Mouse (Mus musculus) embryonic facial prominence, embryonic 14.5 days (tissue): ENCODE data around the gene Bpifb5. TPM values are rescaled to one million over a fixed set of nuclear protein-coding genes. Genes with fewer than 3 reads are reported as not detected.
"Not testable (repeated sequence)": the region's sequence is repeated elsewhere in the genome, so short reads cannot be mapped to it uniquely, and the experiment has no call there.

Experiments used
- ATAC-seq: fragments of 200-750 bp; cut with Nextera tagmentation; 2 replicates; pipeline ENCODE4 v1.8.0; 2017; ENCODE audit warnings: low read depth, moderate number of reproducible peaks, moderate TSS enrichment
- DNase-seq: peaks from one replicate; pipeline ENCODE4 v3.0.0-alpha.2; 2015; ENCODE audit warnings: low spot score
- H3K27ac ChIP-seq: fragments of 300-500 bp; sonication (generic); replicated peaks from 2 replicates; pipeline ENCODE4 v1.5.1; 2014; ENCODE audit warnings: low read depth, mild to moderate bottlenecking, low read length, moderate library complexity
- H3K27me3 ChIP-seq: fragments of 300-500 bp; sonication (generic); replicated peaks from 2 replicates; pipeline ENCODE4 v1.6.1; 2014; ENCODE audit warnings: low read length; ENCODE audit not compliant: control insufficient read depth, insufficient read depth
- H3K36me3 ChIP-seq: fragments of 300-500 bp; sonication (generic); 2 replicates; pipeline ENCODE4 v1.6.1; 2014; ENCODE audit warnings: low read length, mixed read lengths; ENCODE audit not compliant: control insufficient read depth, insufficient read depth
- H3K4me1 ChIP-seq: fragments of 300-500 bp; sonication (generic); 2 replicates; pipeline ENCODE4 v1.6.1; 2014; ENCODE audit warnings: antibody characterized with exemption, low read length; ENCODE audit not compliant: control insufficient read depth, insufficient read depth
- H3K4me2 ChIP-seq: fragments of 300-500 bp; sonication (generic); 2 replicates; pipeline ENCODE4 v1.6.1; 2014; ENCODE audit warnings: low read depth, mild to moderate bottlenecking, low read length, moderate library complexity, mixed read lengths
- H3K4me3 ChIP-seq: fragments of 300-500 bp; sonication (generic); 2 replicates; pipeline ENCODE4 v1.5.1; 2014; ENCODE audit warnings: low read depth, mild to moderate bottlenecking, low read length
- H3K9ac ChIP-seq: fragments of 300-500 bp; sonication (generic); 2 replicates; pipeline ENCODE4 v1.6.1; 2014; ENCODE audit warnings: low read depth, mild to moderate bottlenecking, low read length, moderate library complexity, mixed read lengths
- H3K9me3 ChIP-seq: fragments of 300-500 bp; sonication (generic); 2 replicates; pipeline ENCODE4 v1.6.1; 2016; ENCODE audit warnings: low read length; ENCODE audit not compliant: control insufficient read depth
- WGBS: fragments of 180-500 bp; shearing (Covaris S2); extraction: QIAGEN DNeasy Blood & Tissue Kit; methylation state at CpG from one replicate; pipeline ENCODE4 v1.1.7; 2014; 5-methylcytosine and 5-hydroxymethylcytosine counted together
- polyA plus RNA-seq: library from polyadenylated mRNA; unstranded; fragments of >200 nt; fragmentation: Nextera tagmentation; extraction: Ambion mirVana; gene quantifications from 2 replicates; pipeline ENCODE4 v1.2.1, GENCODE M21; 2014

The Bpifb5 gene
- polyA plus RNA-seq, 1 experiment from 2014 or later = 1.9 TPM

GRCm38 (mm10) chr2:154245322-154245721 lies 21.8 kb downstream of the Bpifb5 start:
- Histone ChIP-seq H3K9ac (no peak overlapping the region), H3K27me3 (no peaks in the 10 kb centered on the region), H3K4me1 (no peaks in the 10 kb centered on the region), H3K4me2 (no peak overlapping the region), H3K4me3 (no peak overlapping the region), H3K27ac (no peak overlapping the region), H3K36me3 (no peaks in the 10 kb centered on the region), H3K9me3 (no peaks in the 10 kb centered on the region)
- WGBS = 92% methylated on average over 5 of the region's 5 CpGs
- DNase-seq (no peak), ATAC-seq (no peak)

- H3K4me2 ChIP-seq, H3K9ac ChIP-seq, H3K4me1 ChIP-seq, H3K4me3 ChIP-seq, H3K9me3 ChIP-seq, DNase-seq, H3K27me3 ChIP-seq, ATAC-seq, H3K36me3 ChIP-seq, H3K27ac ChIP-seq: not testable (repeated sequence)
- WGBS = 78% methylated on average over 2 of the region's 4 CpGs
These were observed 31.7 kb downstream of the Bpifb5 start for GRCm38 (mm10) chr2:154255254-154255653.

- H3K27ac ChIP-seq = no peak overlapping the region
- ATAC-seq (no peak), DNase-seq (no peak)
- no peak overlapping the region for H3K4me3 ChIP-seq
- no peaks in the 10 kb centered on the region for H3K9me3 ChIP-seq
- H3K27me3 ChIP-seq = no peaks in the 10 kb centered on the region
- H3K9ac ChIP-seq = no peak overlapping the region
- WGBS = 80% methylated on average over 4 of the region's 4 CpGs
- no peaks in the 10 kb centered on the region for H3K4me1 ChIP-seq
- no peak overlapping the region for H3K4me2 ChIP-seq
- no peaks in the 10 kb centered on the region for H3K36me3 ChIP-seq
These were observed 32.2 kb downstream of the Bpifb5 start for GRCm38 (mm10) chr2:154255770-154256169.

GRCm38 (mm10) chr2:154257554-154257953 lies 34.0 kb downstream of the Bpifb5 start, which contains the start of gene Bpifb9a:
TSS of gene Bpifb9a (plus strand) at chr2:154257854.
- not testable (repeated sequence) for H3K27me3 ChIP-seq, DNase-seq, ATAC-seq, H3K4me1 ChIP-seq, H3K27ac ChIP-seq, H3K4me3 ChIP-seq, H3K9me3 ChIP-seq, H3K4me2 ChIP-seq, H3K36me3 ChIP-seq, H3K9ac ChIP-seq
- 85% methylated on average over 5 of the region's 5 CpGs for WGBS

GRCm38 (mm10) chr2:154264397-154264796 lies 40.9 kb downstream of the Bpifb5 start:
- not testable (repeated sequence) for H3K9me3 ChIP-seq, ATAC-seq, H3K4me1 ChIP-seq, H3K36me3 ChIP-seq, H3K27me3 ChIP-seq, H3K4me2 ChIP-seq, DNase-seq, H3K4me3 ChIP-seq, H3K9ac ChIP-seq, H3K27ac ChIP-seq
- 71% methylated on average over 3 of the region's 3 CpGs for WGBS

Other genes with a start within 250 kb of the Bpifb5 start
- gene Bpifa6, start 248.8 kb upstream of the Bpifb5 start, polyA plus RNA-seq = 0.13 TPM in 1 of 2 replicates, not detected in the other
- gene Bpifa2, start 215.5 kb upstream of the Bpifb5 start, polyA plus RNA-seq = 0.47 TPM in 1 of 2 replicates, not detected in the other
- not detected in 2 replicates for gene Bpifa3, start 93.4 kb upstream of the Bpifb5 start, polyA plus RNA-seq
- 92.3 and 176 TPM in 2 replicates for gene Bpifa1, start 80.9 kb upstream of the Bpifb5 start, polyA plus RNA-seq
- not detected in 2 replicates for gene Bpifa5, start 61.1 kb upstream of the Bpifb5 start, polyA plus RNA-seq
- 0.14 TPM in 1 of 2 replicates, not detected in the other for gene Bpifb1, start 32.9 kb upstream of the Bpifb5 start, polyA plus RNA-seq
- gene Bpifb9a, start 34.1 kb downstream of the Bpifb5 start, polyA plus RNA-seq = not detected in 2 replicates
- gene Bpifb9b, start 83.5 kb downstream of the Bpifb5 start, polyA plus RNA-seq = 0.38 and 3.6 TPM in 2 replicates
- gene Cdk5rap1, start 149.3 kb downstream of the Bpifb5 start, polyA plus RNA-seq = 16.4 and 24.1 TPM in 2 replicates
- 8.6 and 10.4 TPM in 2 replicates for gene Snta1, start 184.4 kb downstream of the Bpifb5 start, polyA plus RNA-seq
- gene Cbfa2t2, start 212.7 kb downstream of the Bpifb5 start, polyA plus RNA-seq = 31.3 and 31.5 TPM in 2 replicates